Mouse (Mus musculus) kidney, postnatal 10 days (tissue): ENCODE measurements around the gene Agk.

Experiments
- DNase-seq: peaks from one replicate; pipeline ENCODE4 v3.0.0; 2021; ENCODE audit warnings: mixed read lengths

Agk gene

GRCm38 (mm10) chr6:40413046-40413445, 88.1 kb downstream of the Agk start:
- DNase-seq = no peak

- no peak for DNase-seq
These were observed 88.6 kb downstream of the Agk start for GRCm38 (mm10) chr6:40413565-40413964.

- no peak for DNase-seq
These were observed 90.8 kb downstream of the Agk start for GRCm38 (mm10) chr6:40415799-40416198.

GRCm38 (mm10) chr6:40418386-40418785, 93.4 kb downstream of the Agk start:
- DNase-seq = no peak

- DNase-seq = no peak
These were observed 96.1 kb downstream of the Agk start for GRCm38 (mm10) chr6:40421099-40421498.

- no peak for DNase-seq
These were observed 98.0 kb downstream of the Agk start for GRCm38 (mm10) chr6:40423013-40423412.

- peak; percentile 50 for DNase-seq
These were observed 98.8 kb downstream of the Agk start for GRCm38 (mm10) chr6:40423774-40424173.

GRCm38 (mm10) chr6:40427441-40427840, 102.5 kb downstream of the Agk start:
- DNase-seq = no peak

GRCm38 (mm10) chr6:40428696-40429095, 103.7 kb downstream of the Agk start:
- no peak for DNase-seq

GRCm38 (mm10) chr6:40429521-40429931, 104.6 kb downstream of the Agk start:
- DNase-seq = no peak

GRCm38 (mm10) chr6:40430251-40430650, 105.3 kb downstream of the Agk start:
- no peak for DNase-seq

- no peak for DNase-seq
These were observed 105.9 kb downstream of the Agk start for GRCm38 (mm10) chr6:40430878-40431277.

GRCm38 (mm10) chr6:40431356-40431755, 106.4 kb downstream of the Agk start:
- DNase-seq = no peak

GRCm38 (mm10) chr6:40431812-40432211, 106.8 kb downstream of the Agk start:
- no peak for DNase-seq

GRCm38 (mm10) chr6:40432346-40433275, 107.6 kb downstream of the Agk start:
- DNase-seq = no peak

GRCm38 (mm10) chr6:40434697-40435096, 109.7 kb downstream of the Agk start:
- no peak for DNase-seq

- peak; percentile 49 for DNase-seq
These were observed 110.4 kb downstream of the Agk start for GRCm38 (mm10) chr6:40435151-40436046.

GRCm38 (mm10) chr6:40436047-40436483, 111.1 kb downstream of the Agk start, which contains the start of gene E330009J07Rik:
Gene E330009J07Rik, minus strand, starts transcription at chr6:40436135.
- peak; percentile 90 for DNase-seq

- DNase-seq = no peak
These were observed 114.0 kb downstream of the Agk start, which contains the start of gene Wee2 for GRCm38 (mm10) chr6:40438936-40439335. Gene Wee2, plus strand, starts transcription at chr6:40439088.

GRCm38 (mm10) chr6:40439731-40440130, 114.8 kb downstream of the Agk start:
- DNase-seq = no peak

GRCm38 (mm10) chr6:40441276-40441675, 116.3 kb downstream of the Agk start:
- DNase-seq = no peak

GRCm38 (mm10) chr6:40441755-40442154, 116.8 kb downstream of the Agk start:
- DNase-seq = no peak

- no peak for DNase-seq
These were observed 118.4 kb downstream of the Agk start for GRCm38 (mm10) chr6:40443281-40443928.
